Mouse (Mus musculus) neutrophil, adult 65 days (primary cell): ENCODE results near the gene Krt17. TPM values are rescaled to one million over a fixed set of nuclear protein-coding genes. Genes with fewer than 3 reads are reported as not detected.

Experiments used
- total RNA-seq: library from RNA; stranded (reverse); gene quantifications from 2 replicates; pipeline ENCODE4 v1.2.4, GENCODE M21; 2023

The Krt17 gene
- total RNA-seq: not detected in 2 replicates

DNA sequence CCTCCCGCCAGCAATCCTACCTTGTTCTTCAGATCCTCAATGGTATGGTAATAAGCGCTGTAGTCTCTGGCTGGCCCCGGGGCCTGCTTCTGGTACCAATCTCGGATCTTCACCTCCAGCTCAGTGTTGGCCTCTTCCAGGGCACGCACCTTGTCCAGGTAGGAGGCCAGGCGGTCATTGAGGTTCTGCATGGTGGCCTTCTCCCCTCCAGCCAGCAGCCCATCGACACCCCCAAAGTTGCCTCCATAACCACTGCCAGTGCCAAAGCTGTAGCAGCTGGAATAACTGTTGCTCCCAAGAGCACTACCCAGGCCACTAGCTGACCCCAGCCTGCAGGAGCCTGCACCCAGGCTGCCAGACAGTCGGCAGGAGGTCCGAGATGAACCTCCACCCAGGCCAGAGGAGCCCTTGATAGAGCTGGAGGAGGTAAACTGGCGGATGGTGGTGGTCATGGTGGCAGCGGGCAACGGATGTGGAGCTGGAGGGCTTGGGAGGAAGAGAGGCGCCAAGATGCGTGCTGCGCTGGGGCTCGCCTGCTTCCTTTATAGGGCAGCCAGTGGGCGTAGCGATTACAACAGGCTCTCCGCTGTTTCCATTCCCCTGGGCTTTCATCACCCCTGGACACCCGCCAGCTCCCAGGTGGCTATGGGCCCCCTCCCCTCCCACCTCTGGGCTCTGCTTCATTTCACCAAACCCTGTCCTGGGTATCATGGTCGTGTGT is at the start of gene Krt17:
Gene Krt17, minus strand, starts transcription at position 516 of the 721 bp plus-strand sequence.

GRCm38 (mm10) chr11:100269821-100270332 is 9.0 kb upstream of the Krt17 start, which contains the start of gene Krt42:
Krt42 (minus strand) TSS chr11:100269871.

DNA sequence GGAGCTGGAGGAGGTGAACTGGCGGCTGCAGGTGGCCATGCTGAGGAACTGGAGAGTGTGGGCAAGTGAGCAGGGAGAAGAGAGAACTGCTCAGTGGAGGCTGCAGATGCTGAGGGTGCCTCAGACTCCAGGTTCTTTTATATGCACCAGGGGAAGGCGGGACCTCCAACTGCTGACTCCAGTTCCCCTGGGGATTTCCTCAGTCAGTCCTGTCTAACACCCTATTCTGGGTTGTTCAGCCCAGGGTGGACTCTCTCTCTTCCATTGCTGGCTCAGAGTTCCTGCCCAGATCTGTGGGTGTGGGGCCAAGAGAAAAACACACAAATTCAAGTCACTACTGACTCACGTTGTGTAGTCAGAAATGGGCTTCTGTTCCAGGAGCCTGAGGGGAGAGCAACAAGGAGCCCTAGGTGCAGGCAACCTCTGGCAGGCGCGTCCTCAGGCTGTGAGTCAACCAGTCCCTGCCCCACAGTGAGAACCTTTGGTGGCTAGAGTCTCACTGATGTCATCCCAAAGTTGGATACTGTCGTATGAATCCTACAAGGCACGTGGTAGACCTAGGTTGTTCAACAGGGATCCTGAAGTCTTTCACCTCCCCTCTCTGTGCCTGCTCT is 11.9 kb downstream of the Krt17 start, which contains the start of gene Krt16:
Gene Krt16, minus strand, starts transcription at position 51 of the 614 bp plus-strand sequence.

GRCm38 (mm10) chr11:100207498-100207897 is 53.3 kb downstream of the Krt17 start, which contains the start of gene Krt14:
Krt14 (minus strand) TSS chr11:100207548.

Other genes with a start within 250 kb of the Krt17 start
- gene Krt33a, start 244.8 kb downstream of the Krt17 start, total RNA-seq: not detected in 2 replicates
- gene Krt33b, start 231.2 kb downstream of the Krt17 start, total RNA-seq: not detected in 2 replicates
- gene Krt34, start 219.5 kb downstream of the Krt17 start, total RNA-seq: not detected in 2 replicates
- not detected in 2 replicates for gene Krt31, start 210.5 kb downstream of the Krt17 start, total RNA-seq
- gene Krt32, start 172.8 kb downstream of the Krt17 start, total RNA-seq: not detected in 2 replicates
- not detected in 2 replicates for gene Krt35, start 164.8 kb downstream of the Krt17 start, total RNA-seq
- gene Krt36, start 155.4 kb downstream of the Krt17 start, total RNA-seq: not detected in 2 replicates
- gene Krt13, start 139.5 kb downstream of the Krt17 start, total RNA-seq: not detected in 2 replicates
- not detected in 2 replicates for gene Krt15, start 125.1 kb downstream of the Krt17 start, total RNA-seq
- not detected in 2 replicates for gene Krt19, start 112.4 kb downstream of the Krt17 start, total RNA-seq
- gene Krt9, start 67.8 kb downstream of the Krt17 start, total RNA-seq: not detected in 2 replicates
- gene Krt14, start 53.5 kb downstream of the Krt17 start, total RNA-seq: not detected in 2 replicates
- gene Krt16, start 12.1 kb downstream of the Krt17 start, total RNA-seq: not detected in 2 replicates
- not detected in 2 replicates for gene Krt42, start 8.8 kb upstream of the Krt17 start, total RNA-seq
- 1,814 and 1,969 TPM in 2 replicates for gene Eif1, start 58.9 kb upstream of the Krt17 start, total RNA-seq
- gene Gast, start 73.4 kb upstream of the Krt17 start, total RNA-seq: not detected in 2 replicates
- gene Hap1, start 95.1 kb upstream of the Krt17 start, total RNA-seq: 0.22 and 0.34 TPM in 2 replicates
- gene Jup, start 136.7 kb upstream of the Krt17 start, total RNA-seq: 15.8 and 23.9 TPM in 2 replicates
- 0.22 and 0.23 TPM in 2 replicates for gene P3h4, start 153.8 kb upstream of the Krt17 start, total RNA-seq
- gene Fkbp10, start 154.7 kb upstream of the Krt17 start, total RNA-seq: 0.51 and 0.68 TPM in 2 replicates
- 4.1 and 4.5 TPM in 2 replicates for gene Nt5c3b, start 180.8 kb upstream of the Krt17 start, total RNA-seq
- gene Klhl10, start 180.9 kb upstream of the Krt17 start, total RNA-seq: not detected in 2 replicates
- 15.6 and 20.5 TPM in 2 replicates for gene Klhl11, start 211.7 kb upstream of the Krt17 start, total RNA-seq